Mouse (Mus musculus) cortical plate, adult 2 months (tissue): ENCODE data around the gene Gm5114.

Source experiments
- CTCF ChIP-seq: fragments of 200-500 bp; IDR thresholded peaks from 2 replicates; pipeline ENCODE4 v1.5.1; 2011; ENCODE audit warnings: mild to moderate bottlenecking, control low read depth, low read length; ENCODE audit not compliant: insufficient read depth; ENCODE audit errors: extremely low read depth
- POLR2A ChIP-seq: fragments of 200-500 bp; IDR thresholded peaks from 2 replicates; pipeline ENCODE4 v1.6.1; 2011; ENCODE audit warnings: mild to moderate bottlenecking, low read length, control low read depth; ENCODE audit not compliant: insufficient read depth; ENCODE audit errors: extremely low read depth

GRCm38 (mm10) chr7:39448626-39449242, 35.8 kb upstream of the Gm5114 start:
- TF ChIP-seq CTCF (no peak), POLR2A (no peak)
